Mouse (Mus musculus) lung, postnatal 0 days (tissue): ENCODE results near the gene Rsph9.

Experiments used
- CTCF ChIP-seq: IDR thresholded peaks from 2 replicates; pipeline ENCODE4 v1.5.1; 2016; ENCODE audit warnings: antibody characterized with exemption, mild to moderate bottlenecking
- EP300 ChIP-seq: IDR thresholded peaks from 2 replicates; pipeline ENCODE4 v1.6.1; 2016; ENCODE audit warnings: antibody characterized with exemption, mild to moderate bottlenecking, control low read depth

GRCm38 (mm10) chr17:46123953-46124700, 19.9 kb downstream of the Rsph9 start:
- no peak for TF ChIP-seq CTCF
- no peak for TF ChIP-seq EP300
